Mouse (Mus musculus) liver, embryonic 15.5 days (tissue): ENCODE results near the gene Rbp7. TPM values are rescaled to one million over a fixed set of nuclear protein-coding genes. Genes with fewer than 3 reads are reported as not detected.
A peak's percentile ranks its signal among the peaks of the same experiment; 100 is the strongest.

Experiments
- ATAC-seq: fragments of 200-750 bp; cut with Nextera tagmentation; 2 replicates; pipeline ENCODE4 v1.8.0; 2017; ENCODE audit warnings: moderate number of reproducible peaks, mild to moderate bottlenecking, moderate library complexity; ENCODE audit not compliant: insufficient read depth
- H3K27ac ChIP-seq: fragments of 300-500 bp; sonication (generic); replicated peaks from 2 replicates; pipeline ENCODE4 v1.5.1; 2015; ENCODE audit warnings: mild to moderate bottlenecking, inconsistent platforms
- H3K27me3 ChIP-seq: fragments of 300-500 bp; sonication (generic); 2 replicates; pipeline ENCODE4 v1.6.1; 2015; ENCODE audit warnings: mild to moderate bottlenecking, inconsistent platforms
- H3K36me3 ChIP-seq: fragments of 300-500 bp; sonication (generic); replicated peaks from 2 replicates; pipeline ENCODE4 v1.6.1; 2015; ENCODE audit warnings: moderate library complexity, mild to moderate bottlenecking, inconsistent platforms
- H3K4me1 ChIP-seq: fragments of 300-500 bp; sonication (generic); replicated peaks from 2 replicates; pipeline ENCODE4 v1.6.1; 2015; ENCODE audit warnings: inconsistent platforms
- H3K4me2 ChIP-seq: fragments of 300-500 bp; sonication (generic); 2 replicates; pipeline ENCODE4 v1.6.1; 2015; ENCODE audit warnings: moderate library complexity, mild to moderate bottlenecking, inconsistent platforms
- H3K4me3 ChIP-seq: fragments of 300-500 bp; sonication (generic); replicated peaks from 2 replicates; pipeline ENCODE4 v1.5.1; 2015; ENCODE audit warnings: mild to moderate bottlenecking, inconsistent platforms
- H3K9ac ChIP-seq: fragments of 300-500 bp; sonication (generic); 2 replicates; pipeline ENCODE4 v1.6.1; 2015; ENCODE audit warnings: moderate library complexity, mild to moderate bottlenecking, inconsistent platforms
- H3K9me3 ChIP-seq: fragments of 300-500 bp; sonication (generic); replicated peaks from 2 replicates; pipeline ENCODE4 v1.6.1; 2016; ENCODE audit warnings: inconsistent platforms
- WGBS: fragments of 180-500 bp; shearing (Covaris S2); methylation state at CpG from one replicate; pipeline ENCODE4 v1.1.7; 2015; ENCODE audit warnings: mixed read lengths; ENCODE audit not compliant: insufficient replicate concordance; 5-methylcytosine and 5-hydroxymethylcytosine counted together
- polyA plus RNA-seq: library from polyadenylated mRNA; unstranded; fragments of >200 nt; fragmentation: Nextera tagmentation; extraction: Ambion mirVana; gene quantifications from 2 replicates; pipeline ENCODE4 v1.2.1, GENCODE M21; 2015

Gene Rbp7
- polyA plus RNA-seq, 1 experiment from 2014 or later = not detected

DNA sequence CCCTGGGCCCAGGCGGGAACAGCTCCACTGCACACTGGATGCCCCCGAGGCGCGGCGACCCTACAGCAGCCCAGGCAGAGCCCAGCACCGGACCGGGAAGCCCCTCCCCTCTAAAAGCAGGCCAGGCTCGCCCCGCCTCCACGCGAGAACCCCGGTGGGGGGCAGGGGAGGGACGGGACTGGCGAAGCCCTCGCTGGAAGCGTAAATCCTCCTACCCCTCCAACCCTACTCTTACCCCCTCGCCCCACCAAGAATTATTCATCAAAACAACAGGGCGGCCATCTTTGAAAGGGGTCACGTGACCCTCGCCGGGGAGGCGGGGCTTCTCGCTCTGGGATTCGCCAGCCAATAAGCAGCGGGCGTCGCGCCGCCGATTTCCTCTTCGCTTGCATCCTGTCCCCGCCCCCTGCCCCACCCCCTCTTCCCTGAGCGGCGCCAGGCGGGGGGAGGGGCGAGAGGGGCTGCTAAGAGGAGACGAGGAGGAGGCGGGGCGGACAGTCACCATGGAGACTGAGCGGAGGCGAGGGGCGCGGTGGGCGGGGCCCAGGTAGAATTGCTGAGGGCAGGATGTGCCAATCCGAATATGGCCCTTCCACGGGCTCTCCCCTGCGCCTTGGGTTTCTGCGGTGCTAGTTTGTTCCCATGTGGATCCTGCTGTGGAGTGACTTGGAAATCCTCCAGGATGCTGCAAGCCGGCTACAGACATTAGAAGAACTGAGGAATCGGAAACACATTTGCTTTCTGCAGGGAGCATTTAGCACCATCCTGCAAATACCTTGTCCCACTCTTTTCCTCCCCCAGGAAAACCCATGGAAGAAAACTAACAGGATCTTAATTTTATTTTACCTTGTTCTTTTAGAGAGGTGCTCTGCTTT lies 28.2 kb downstream of the Rbp7 start, which contains the start of gene Ube4b:
Gene Ube4b, minus strand, starts transcription at position 425 of the 875 bp plus-strand sequence.
- under 1% methylated on average over 49 of the region's 50 CpGs for WGBS
- ATAC-seq = peak; percentile 84

DNA sequence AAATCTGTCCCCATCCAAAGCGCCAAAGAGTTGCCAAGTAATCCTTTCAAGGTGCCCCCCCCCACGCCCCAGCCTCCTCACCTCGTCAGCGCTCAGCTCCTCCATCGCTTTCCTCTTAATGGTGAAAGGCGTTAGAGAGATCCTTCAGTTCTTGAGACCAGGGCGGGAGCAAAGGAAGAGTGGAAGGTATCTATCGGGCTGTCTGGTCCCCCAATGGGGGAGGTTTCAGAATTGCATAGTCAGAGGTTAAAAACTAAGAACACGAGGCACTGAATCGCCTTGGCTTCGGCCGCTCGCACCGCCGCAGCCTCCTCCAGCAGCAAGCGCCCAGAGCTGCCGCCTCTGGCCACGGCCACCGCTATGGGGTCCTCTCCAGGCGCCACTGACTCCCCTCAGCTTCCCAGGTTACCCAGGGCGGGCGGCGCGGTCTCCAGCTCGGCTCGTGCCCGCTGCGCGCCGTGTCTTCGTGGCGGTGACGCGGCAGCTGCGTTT lies 28.9 kb downstream of the Rbp7 start:
- H3K4me3 ChIP-seq = peak overlapping the region; percentile 89
- H3K9ac ChIP-seq = peak overlapping the region; percentile 90
- peak; percentile 67 for ATAC-seq
- no peaks in the 10 kb centered on the region for H3K9me3 ChIP-seq
- H3K27me3 ChIP-seq = no peaks in the 10 kb centered on the region
- H3K27ac ChIP-seq = peak overlapping the region; percentile 93
- WGBS = under 1% methylated on average over 35 of the region's 35 CpGs
- H3K36me3 ChIP-seq = 0 out of 2 replicates have a peak, but pooled peaks cover 2% of the 10 kb centered on the region
- peak overlapping the region; percentile 86 for H3K4me2 ChIP-seq
- peaks cover 19% of the 10 kb centered on the region for H3K4me1 ChIP-seq

More for the DNA sequence above, 28.2 kb downstream of the Rbp7 start, which contains the start of gene Ube4b:
- H3K36me3 ChIP-seq = 0 out of 2 replicates have a peak, but pooled peaks cover under 1% of the 10 kb centered on the region
- peak within 1 kb of the TSS; percentile 89 for H3K4me3 ChIP-seq
- H3K9me3 ChIP-seq = no peaks in the 10 kb centered on the region
- H3K4me2 ChIP-seq = peak within 1 kb of the TSS; percentile 86
- H3K27ac ChIP-seq = peak within 1 kb of the TSS; percentile 93
- H3K9ac ChIP-seq = peak within 1 kb of the TSS; percentile 90
- H3K4me1 ChIP-seq = peaks cover 19% of the 10 kb centered on the region
- no peaks in the 10 kb centered on the region for H3K27me3 ChIP-seq

DNA sequence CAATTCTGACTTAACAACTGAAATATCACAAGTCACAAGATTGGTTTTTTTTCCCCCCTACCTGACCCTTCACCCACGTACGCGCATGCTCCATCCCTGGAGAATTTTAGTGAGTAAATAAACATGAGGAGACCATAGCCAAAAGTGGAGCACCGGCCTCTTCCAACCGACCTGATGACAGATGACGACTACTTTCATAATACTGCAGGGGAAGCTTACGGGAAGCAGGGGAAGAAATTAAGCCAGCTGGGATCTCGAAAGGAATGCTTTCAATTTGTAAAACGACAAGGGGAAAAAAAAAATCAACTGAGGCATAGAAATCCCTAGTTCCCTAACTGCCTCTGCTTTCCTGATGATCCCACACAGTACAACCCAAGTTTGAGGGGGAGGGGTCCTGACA lies 30.0 kb downstream of the Rbp7 start:
- H3K4me1 ChIP-seq = peaks cover 19% of the 10 kb centered on the region
- ATAC-seq = no peak
- peak overlapping the region; percentile 26; the same call in 1 of the 2 replicates for H3K9ac ChIP-seq
- H3K4me3 ChIP-seq = peak overlapping the region; percentile 89
- H3K36me3 ChIP-seq = 0 out of 2 replicates have a peak, but pooled peaks cover 2% of the 10 kb centered on the region
- H3K9me3 ChIP-seq = no peaks in the 10 kb centered on the region
- H3K27me3 ChIP-seq = no peaks in the 10 kb centered on the region
- H3K4me2 ChIP-seq = peak overlapping the region; percentile 86
- WGBS = 8% methylated on average over 9 of the region's 9 CpGs
- H3K27ac ChIP-seq = no peak overlapping the region

DNA sequence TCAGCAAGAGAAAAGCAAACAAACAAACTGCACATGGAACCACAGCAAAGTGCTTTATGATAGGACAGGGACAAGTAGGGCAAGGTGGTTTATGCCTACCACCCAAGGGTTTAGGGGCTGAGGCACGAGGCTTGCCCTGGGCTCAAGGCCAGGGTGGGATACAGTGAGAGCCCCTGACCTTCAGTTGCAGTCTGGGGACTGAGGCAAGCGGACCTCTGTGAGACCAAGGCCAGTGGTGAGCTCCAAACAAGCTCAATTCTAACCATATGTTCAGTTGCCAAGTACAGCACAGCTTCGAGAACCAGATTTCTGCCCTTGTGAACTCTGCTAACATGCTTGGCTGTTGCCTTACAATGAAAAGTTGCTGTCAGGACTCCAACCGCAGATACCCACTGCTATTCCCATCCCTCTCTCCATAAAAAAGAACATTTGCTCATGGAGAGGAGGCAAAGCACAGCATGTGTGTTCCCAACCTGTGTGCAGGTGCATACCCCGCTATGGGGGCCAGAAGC lies 36.9 kb downstream of the Rbp7 start:
- Histone ChIP-seq H3K27ac (no peak overlapping the region), H3K27me3 (no peaks in the 10 kb centered on the region), H3K36me3 (peaks cover 4% of the 10 kb centered on the region; the same call in 1 of the 2 replicates), H3K4me1 (peaks cover 31% of the 10 kb centered on the region), H3K4me3 (no peak overlapping the region), H3K9ac (no peak overlapping the region), H3K4me2 (no peak overlapping the region), H3K9me3 (no peaks in the 10 kb centered on the region)
- no peak for ATAC-seq
- 73% methylated on average over 5 of the region's 5 CpGs for WGBS

DNA sequence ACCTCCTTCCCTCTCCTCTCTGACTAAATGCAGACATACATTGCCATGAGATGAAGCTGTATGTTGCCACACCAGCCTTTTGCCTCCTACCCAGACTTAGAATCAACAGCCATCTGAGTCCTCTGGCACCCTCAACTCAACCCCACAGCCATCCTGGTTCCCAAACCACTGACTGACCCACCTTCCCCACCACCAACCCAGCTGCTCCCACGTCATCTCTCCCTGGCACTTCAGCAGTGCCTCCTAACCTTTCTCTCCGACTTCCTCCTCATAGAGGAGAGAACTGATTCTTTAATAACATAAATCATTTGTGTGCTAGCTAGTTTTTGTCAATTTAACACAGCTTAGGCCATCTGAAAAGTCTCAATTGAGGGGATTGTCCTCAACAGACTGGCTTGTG lies 37.8 kb downstream of the Rbp7 start:
- no peak overlapping the region for H3K4me2 ChIP-seq
- ATAC-seq = no peak
- 55% methylated on average over 2 of the region's 2 CpGs for WGBS
- H3K9ac ChIP-seq = no peak overlapping the region
- H3K4me3 ChIP-seq = no peak overlapping the region
- H3K27ac ChIP-seq = no peak overlapping the region
- H3K36me3 ChIP-seq = peaks cover 8% of the 10 kb centered on the region; the same call in 1 of the 2 replicates
- H3K9me3 ChIP-seq = no peaks in the 10 kb centered on the region
- H3K27me3 ChIP-seq = no peaks in the 10 kb centered on the region
- H3K4me1 ChIP-seq = peaks cover 30% of the 10 kb centered on the region

GRCm38 (mm10) chr4:149416417-149416816 lies 38.4 kb downstream of the Rbp7 start:
- Histone ChIP-seq H3K4me1 (peaks cover 30% of the 10 kb centered on the region), H3K4me2 (no peak overlapping the region), H3K27me3 (no peaks in the 10 kb centered on the region), H3K27ac (no peak overlapping the region), H3K36me3 (peaks cover 12% of the 10 kb centered on the region; the same call in 1 of the 2 replicates), H3K4me3 (no peak overlapping the region), H3K9me3 (no peaks in the 10 kb centered on the region), H3K9ac (no peak overlapping the region)
- no peak for ATAC-seq
- 53% methylated on average over 10 of the region's 10 CpGs for WGBS

GRCm38 (mm10) chr4:149415651-149416169 lies 39.1 kb downstream of the Rbp7 start:
- no peak overlapping the region for H3K4me2 ChIP-seq
- H3K4me1 ChIP-seq = peaks cover 30% of the 10 kb centered on the region
- no peak for ATAC-seq
- no peaks in the 10 kb centered on the region for H3K27me3 ChIP-seq
- H3K27ac ChIP-seq = no peak overlapping the region
- peaks cover 14% of the 10 kb centered on the region; the same call in 1 of the 2 replicates for H3K36me3 ChIP-seq
- no peaks in the 10 kb centered on the region for H3K9me3 ChIP-seq
- whole genome bisulfite sequencing = 51% methylated on average over 13 of the region's 13 CpGs
- H3K9ac ChIP-seq = no peak overlapping the region
- no peak overlapping the region for H3K4me3 ChIP-seq

- Histone ChIP-seq H3K27ac (no peak overlapping the region), H3K9ac (no peak overlapping the region), H3K4me3 (no peak overlapping the region), H3K4me2 (no peak overlapping the region), H3K9me3 (no peaks in the 10 kb centered on the region), H3K36me3 (peaks cover 14% of the 10 kb centered on the region; the same call in 1 of the 2 replicates), H3K4me1 (peaks cover 27% of the 10 kb centered on the region), H3K27me3 (no peaks in the 10 kb centered on the region)
- WGBS = 84% methylated on average over 3 of the region's 3 CpGs
- no peak for ATAC-seq
Measured at GRCm38 (mm10) chr4:149414259-149414658, 40.5 kb downstream of the Rbp7 start.

GRCm38 (mm10) chr4:149409759-149410158 lies 45.0 kb downstream of the Rbp7 start:
- no peak overlapping the region for H3K4me2 ChIP-seq
- no peaks in the 10 kb centered on the region for H3K9me3 ChIP-seq
- no peak for ATAC-seq
- H3K4me3 ChIP-seq = no peak overlapping the region
- H3K9ac ChIP-seq = no peak overlapping the region
- H3K36me3 ChIP-seq = peaks cover 14% of the 10 kb centered on the region; the same call in 1 of the 2 replicates
- 74% methylated on average over 4 of the region's 4 CpGs for WGBS
- no peaks in the 10 kb centered on the region for H3K27me3 ChIP-seq
- H3K4me1 ChIP-seq = peaks cover 30% of the 10 kb centered on the region
- no peak overlapping the region for H3K27ac ChIP-seq

- no peak overlapping the region for H3K27ac ChIP-seq
- H3K4me1 ChIP-seq = peaks cover 45% of the 10 kb centered on the region
- peak; percentile 70 for ATAC-seq
- H3K4me3 ChIP-seq = no peak overlapping the region
- H3K9me3 ChIP-seq = no peaks in the 10 kb centered on the region
- H3K27me3 ChIP-seq = no peaks in the 10 kb centered on the region
- 34% methylated on average over 6 of the region's 6 CpGs for WGBS
- no peak overlapping the region for H3K4me2 ChIP-seq
- peaks cover 14% of the 10 kb centered on the region; the same call in 1 of the 2 replicates for H3K36me3 ChIP-seq
- H3K9ac ChIP-seq = no peak overlapping the region
Measured at GRCm38 (mm10) chr4:149408331-149408730, 46.4 kb downstream of the Rbp7 start.

DNA sequence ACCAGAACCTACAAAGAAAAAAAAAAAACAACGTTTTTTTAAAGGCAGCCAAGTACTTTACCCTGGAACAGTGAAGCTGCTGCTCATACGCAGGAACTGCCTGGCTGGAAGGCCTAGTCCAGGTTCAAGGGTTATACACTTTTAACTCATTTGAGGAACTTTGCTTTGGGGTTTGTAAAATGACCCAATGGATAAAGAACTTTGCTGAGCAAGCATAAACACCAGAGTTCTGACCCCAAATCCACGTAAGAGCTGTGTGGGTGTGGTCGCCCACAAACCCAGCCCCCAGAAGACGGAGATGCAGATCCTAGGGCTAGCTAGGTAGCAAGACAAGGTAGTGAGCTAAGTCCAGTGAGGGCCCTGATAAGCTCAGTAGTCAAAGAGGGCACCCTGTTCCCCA lies 47.3 kb downstream of the Rbp7 start:
- Histone ChIP-seq H3K27me3 (no peaks in the 10 kb centered on the region), H3K27ac (no peak overlapping the region), H3K4me2 (no peak overlapping the region), H3K9ac (no peak overlapping the region), H3K4me1 (peaks cover 50% of the 10 kb centered on the region), H3K4me3 (no peak overlapping the region), H3K9me3 (no peaks in the 10 kb centered on the region), H3K36me3 (peaks cover 11% of the 10 kb centered on the region; the same call in 1 of the 2 replicates)
- no peak for ATAC-seq
- WGBS = 50% methylated on average over 5 of the region's 5 CpGs
